Mouse (Mus musculus): ENCODE measurements at regions not wholly inside any gene's neighbourhood (a gene's known extent, or its start where the extent isn't known, plus 50 kb on each side); places are given as distances from the start of the nearest gene placed in this dataset.

- no peak for DNase-seq
- intact Hi-C loops (cut with DNase I) = no loop called here
Measured at GRCm38 (mm10) chr6:67123071-67123470, 85.8 kb upstream of the Gadd45a start.

DNA sequence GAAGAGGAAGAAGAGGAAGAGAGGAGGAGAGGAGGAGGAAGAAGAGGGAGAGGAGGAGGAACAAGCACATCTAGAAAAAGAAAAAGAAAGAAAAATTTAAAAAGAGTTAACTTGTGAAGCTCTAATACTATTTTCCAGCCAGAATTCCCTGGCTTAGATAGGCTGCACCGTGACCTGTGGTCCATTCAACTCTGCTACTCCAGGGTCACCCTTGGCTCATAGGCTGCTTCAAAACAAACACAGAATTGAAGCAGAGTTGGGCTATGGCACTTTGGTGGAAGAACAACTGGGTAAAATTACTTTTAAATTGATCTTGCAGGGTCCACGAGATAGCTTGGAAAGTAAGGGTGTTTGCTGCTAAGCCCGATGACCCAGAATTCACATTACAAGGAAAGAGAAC, 79.0 kb upstream of the Gadd45a start:
- intact Hi-C loops (cut with DNase I) = no loop called here
- DNase-seq = no peak

DNA sequence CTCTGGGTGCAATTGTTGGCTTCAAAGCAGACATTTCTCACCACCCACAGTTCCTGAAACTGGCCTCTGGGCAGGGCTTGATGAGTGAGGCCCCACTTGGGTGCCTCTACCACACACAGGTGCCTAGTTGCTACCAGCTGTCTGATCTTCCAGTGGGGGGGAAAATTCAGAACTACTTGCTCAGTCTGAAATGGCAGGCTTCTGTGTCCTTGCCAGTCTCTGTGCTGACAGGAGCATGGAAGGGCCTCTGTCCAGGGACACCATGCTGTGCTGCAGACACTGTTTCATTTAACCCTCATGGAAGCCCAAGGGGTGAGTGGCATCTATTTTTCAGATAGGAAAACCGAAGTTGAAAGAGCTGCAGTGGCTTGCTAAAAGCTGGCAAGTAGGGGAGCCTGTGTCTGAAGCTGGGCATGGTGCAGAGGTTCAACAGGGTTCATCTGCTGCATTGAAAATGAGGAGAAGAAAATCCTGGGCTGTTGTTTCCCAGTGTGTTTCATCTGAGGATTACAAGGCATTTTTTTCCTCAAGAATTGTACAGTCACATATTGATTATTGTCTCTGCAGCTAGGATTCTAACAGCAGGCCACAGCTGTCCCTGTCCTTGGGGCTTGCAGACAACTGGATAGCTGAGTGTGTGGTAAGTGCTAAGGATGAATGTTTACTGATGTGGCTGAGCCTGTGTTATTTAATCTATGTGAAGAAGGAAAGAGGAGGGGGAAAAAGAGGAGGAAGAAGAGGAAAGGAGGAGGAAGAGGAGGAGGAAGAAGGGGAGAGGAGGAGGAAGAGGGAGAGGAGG, 78.4 kb upstream of the Gadd45a start:
- no peak for DNase-seq
- intact Hi-C loops (cut with DNase I) = no loop called here

DNA sequence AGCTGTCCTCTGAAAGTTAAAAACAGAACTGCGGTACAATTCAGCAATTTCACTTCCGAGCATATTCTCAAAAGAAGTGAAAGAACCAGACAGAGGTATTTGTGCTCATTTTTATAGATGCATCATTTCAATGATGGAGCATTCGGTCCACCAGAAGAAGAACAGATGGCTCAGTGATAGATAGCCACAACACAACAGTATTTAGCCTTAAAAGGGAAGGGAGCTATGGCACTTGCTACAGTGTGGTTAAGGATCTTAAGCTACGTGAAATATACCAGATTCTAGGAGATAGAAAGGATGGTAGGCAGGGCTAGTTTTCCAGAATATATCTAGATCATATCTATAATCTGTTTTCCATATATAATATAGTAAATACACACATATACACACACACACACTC, 77.5 kb upstream of the Gadd45a start:
- no peak for DNase-seq

DNA sequence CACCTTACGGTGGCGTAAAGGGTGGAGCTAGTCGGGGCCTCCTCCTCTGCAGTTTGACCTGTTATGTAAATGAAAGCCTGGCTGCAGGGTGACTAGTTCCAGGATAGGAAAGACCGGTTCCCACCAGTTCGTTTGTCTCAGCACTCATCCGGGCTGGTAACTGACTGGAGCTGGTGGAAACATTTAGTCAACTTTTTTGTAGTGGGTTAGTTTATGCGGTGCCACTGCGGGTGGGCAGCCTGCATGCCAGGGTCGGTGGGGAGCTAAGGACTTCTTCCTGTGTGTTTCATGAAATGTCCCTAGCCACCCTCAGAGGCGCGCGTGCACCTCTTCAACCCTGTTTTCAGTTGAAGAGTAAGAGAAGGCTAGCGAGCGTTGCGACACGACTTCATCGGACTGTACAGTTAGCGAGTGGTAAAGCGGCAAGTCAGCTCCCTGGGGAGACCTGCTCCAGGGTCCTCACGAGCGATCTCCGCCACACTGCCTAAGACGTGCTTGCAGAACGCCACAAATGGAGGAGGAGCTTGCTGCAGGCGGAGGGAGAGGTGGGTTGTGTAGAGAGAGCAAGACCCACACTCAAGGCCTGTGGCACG, 76.5 kb upstream of the Gadd45a start:
- intact Hi-C loops (cut with DNase I) = no loop called here
- no peak for DNase-seq

More for the DNA sequence above, 77.5 kb upstream of the Gadd45a start:
- intact Hi-C loops (cut with DNase I) = no loop called here

DNA sequence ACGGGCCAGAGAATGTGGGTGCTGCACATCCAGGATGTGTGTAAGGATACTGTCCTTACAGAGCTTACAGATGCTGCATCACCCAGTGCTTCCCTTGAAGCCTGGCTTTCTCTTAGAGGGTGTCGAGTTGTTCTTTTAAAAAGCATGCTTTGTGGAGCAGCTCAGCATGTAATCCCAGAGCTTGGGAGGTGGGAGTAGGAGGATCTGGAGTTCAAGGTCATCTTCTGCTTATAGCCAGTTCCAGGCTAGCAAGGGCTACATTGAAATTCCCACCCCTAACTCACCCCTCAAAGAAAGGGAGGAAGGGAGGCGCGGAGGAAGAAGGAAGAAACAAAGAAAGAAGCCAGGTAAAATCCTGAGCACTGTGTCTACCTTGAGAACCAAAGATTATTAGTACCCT, 76.0 kb upstream of the Gadd45a start:
- no peak for DNase-seq
- intact Hi-C loops (cut with DNase I) = no loop called here

GRCm38 (mm10) chr6:67112311-67112710, 75.1 kb upstream of the Gadd45a start:
- intact Hi-C loops (cut with DNase I) = no loop called here
- no peak for DNase-seq

DNA sequence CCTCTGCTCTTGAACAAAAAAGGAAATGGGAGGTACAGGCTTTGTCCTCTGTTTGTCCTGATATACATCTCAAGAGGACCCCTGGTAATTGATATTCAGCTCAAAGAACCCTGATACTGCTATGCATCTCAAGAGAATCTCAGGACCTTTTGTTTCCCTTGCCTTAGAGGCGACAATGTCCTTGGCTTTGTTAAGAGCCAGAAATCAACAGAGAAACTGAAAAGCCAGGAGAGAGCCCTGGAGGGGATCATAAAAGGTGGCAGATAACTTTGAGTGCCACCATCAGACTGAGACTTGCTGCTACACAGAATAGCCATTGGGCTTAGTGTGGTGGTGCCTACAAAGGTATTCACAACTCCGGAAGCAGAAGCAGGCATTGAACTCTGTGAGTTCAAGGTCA, 74.3 kb upstream of the Gadd45a start:
- DNase-seq = no peak
- intact Hi-C loops (cut with DNase I) = loop anchor here (2.0 kb wide), 1 partner anchor 75 kb away; the partner anchor contains the start of gene Gadd45a

DNA sequence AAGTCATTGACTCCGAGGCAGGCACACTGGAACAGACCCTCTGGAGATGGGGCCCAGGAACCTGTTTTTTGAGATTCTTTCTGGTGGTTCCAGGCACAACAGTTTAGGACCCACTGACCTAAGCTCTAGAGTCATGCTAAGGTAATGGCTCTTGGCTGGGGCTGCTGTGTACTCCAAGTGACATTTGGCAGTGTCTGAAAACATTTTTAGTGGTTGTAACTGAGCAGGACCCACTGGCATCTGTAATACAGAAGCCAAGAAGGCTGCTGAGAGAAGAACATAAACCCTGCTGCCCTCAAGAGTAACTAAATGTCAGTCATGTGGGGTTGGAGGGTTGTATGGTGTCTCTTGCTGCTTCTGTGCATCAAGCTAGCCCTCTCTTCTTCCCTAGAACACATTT, 73.1 kb upstream of the Gadd45a start:
- intact Hi-C loops (cut with DNase I) = loop anchor here (2.0 kb wide), 1 partner anchor 74 kb away; the partner anchor contains the start of gene Gadd45a
- DNase-seq = no peak

- intact Hi-C loops (cut with DNase I) = loop anchor here (2.0 kb wide), 1 partner anchor 73 kb away; the partner anchor contains the start of gene Gadd45a
- DNase-seq = no peak
Measured at GRCm38 (mm10) chr6:67109774-67110173, 72.5 kb upstream of the Gadd45a start.

GRCm38 (mm10) chr6:67107517-67107916, 70.3 kb upstream of the Gadd45a start:
- no peak for DNase-seq
- intact Hi-C loops (cut with DNase I) = no loop called here

- no peak for DNase-seq
- intact Hi-C loops (cut with DNase I) = no loop called here
Measured at GRCm38 (mm10) chr6:67106493-67106892, 69.2 kb upstream of the Gadd45a start.

DNA sequence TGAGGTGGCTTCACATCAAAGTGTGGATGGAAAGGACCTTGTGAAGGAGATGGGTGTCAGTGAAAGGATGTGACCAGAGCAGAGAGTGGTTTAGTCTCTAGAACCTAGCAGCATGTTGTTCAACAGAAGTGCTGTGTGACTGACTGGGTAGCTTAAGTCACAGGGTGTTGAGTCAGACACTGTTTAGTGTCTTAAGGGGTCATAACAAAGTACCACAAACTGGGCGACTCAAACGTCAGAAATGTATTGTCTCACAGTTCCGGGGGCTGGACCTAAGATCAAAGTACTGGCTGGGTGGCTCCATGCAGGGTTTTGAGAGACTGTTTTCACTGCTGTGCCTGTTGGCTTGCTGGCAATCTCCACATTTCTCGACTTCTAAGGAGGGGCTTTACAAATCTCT, 68.1 kb upstream of the Gadd45a start:
- DNase-seq = no peak
- intact Hi-C loops (cut with DNase I) = no loop called here

DNA sequence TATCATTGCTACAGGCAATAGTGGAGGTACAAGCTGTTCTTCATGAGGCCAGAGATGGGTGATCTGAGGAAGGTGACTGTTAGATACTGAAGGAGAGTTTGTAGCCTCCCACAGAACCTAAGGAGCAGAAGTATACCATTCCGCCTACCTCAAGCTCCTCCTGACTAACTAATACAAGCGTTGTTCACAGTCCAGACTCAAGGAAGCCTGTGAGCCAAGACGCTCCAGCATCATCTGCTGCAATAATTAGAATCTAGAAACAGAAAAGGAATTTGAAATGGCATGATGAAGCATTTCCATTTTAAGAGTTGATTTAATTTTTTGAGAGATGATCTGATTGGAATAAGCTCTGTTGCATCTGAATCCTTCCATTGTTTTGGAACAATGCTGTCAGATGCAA, 66.9 kb upstream of the Gadd45a start:
- no peak for DNase-seq
- intact Hi-C loops (cut with DNase I) = loop anchor here (5.0 kb wide), 3 partner anchors 33 to 67 kb away; partner anchors contain the start of gene Gadd45a

- intact Hi-C loops (cut with DNase I) = loop anchor here (5.0 kb wide), 3 partner anchors 35 to 65 kb away; partner anchors contain the start of gene Gadd45a
- peak; percentile 56 to 76 for DNase-seq
Measured at GRCm38 (mm10) chr6:67102541-67103134, 65.4 kb upstream of the Gadd45a start.

- peak in 1 of 2 experiments; percentile 41 for DNase-seq
Measured at GRCm38 (mm10) chr6:67102014-67102413, 64.8 kb upstream of the Gadd45a start.

DNA sequence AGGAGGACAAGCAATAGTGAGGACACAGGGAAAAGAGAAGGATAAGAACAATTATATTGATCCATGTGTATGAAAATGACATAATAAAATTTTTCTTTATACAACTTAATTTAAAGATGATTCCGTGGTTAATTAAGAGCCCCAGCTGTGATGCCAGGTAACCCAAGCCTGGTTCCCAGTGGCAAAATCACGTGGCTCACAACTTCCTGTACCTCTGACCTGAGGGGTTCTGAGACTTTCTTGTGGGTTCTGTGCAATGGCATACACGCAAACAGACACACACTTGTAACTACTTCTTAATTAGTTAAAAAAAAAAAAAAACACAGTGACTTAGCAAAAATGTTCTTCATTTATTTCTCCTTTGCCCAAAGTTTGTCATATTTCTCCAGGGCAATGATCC, 57.2 kb upstream of the Gadd45a start:
- DNase-seq = no peak
- intact Hi-C loops (cut with DNase I) = no loop called here

More at GRCm38 (mm10) chr6:67102014-67102413, 64.8 kb upstream of the Gadd45a start:
- intact Hi-C loops (cut with DNase I) = loop anchor here (5.0 kb wide), 3 partner anchors 35 to 65 kb away; partner anchors contain the start of gene Gadd45a

- intact Hi-C loops (cut with DNase I) = no loop called here
- DNase-seq = no peak
Measured at GRCm38 (mm10) chr6:67093128-67093527, 55.9 kb upstream of the Gadd45a start.

DNA sequence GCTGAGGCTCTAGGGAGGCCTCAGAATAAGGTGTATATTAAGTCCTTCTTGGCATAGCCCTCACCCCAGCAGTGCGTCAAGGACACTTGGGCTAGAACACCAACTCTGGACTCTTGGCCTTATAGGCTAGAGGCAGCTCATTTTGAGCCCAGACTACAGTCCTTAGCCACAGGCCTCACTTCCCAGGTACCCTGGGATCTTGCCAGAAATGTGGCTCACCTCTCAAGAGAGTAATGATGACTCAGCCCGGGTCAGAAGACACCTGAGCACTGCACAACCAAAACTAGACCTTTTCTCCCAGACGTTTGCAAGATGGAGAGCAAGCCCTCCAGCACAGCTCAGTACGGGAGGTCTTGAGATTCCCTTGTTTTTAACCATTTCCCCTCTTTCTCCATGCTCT, 52.9 kb upstream of the Gadd45a start:
- DNase-seq = no peak
- intact Hi-C loops (cut with DNase I) = no loop called here

DNA sequence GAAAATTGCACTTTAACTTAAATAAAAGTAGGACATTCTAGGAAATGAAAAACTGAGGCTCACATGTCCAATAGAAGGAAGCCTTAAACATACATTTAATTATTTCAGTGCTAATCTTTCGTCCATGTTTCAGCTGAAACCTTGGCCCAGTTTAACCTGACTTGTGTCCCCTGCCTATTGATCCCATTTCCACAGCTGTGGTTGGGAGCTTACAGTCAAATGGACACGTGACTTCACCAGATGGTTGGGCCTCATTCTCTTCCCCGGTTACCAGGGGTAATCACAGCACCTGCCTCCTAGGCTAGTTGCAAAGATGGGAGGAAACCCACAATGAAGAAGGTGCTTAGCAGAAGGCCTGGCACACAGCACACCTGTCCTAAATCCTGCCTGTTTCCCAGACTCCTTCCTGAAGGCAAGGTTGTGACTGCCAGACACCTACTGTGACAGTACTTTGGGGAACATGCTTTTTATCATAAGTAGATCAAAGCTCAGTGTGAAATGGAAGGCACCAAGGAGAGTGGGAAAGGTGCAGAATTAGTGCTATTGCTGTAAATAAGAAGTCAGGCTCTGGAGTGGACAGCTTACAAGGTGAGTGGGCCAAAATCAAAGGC, 52.4 kb upstream of the Gadd45a start:
- intact Hi-C loops (cut with DNase I) = no loop called here
- DNase-seq = no peak
